Mouse (Mus musculus): ENCODE measurements around the gene Eri2.

DNA sequence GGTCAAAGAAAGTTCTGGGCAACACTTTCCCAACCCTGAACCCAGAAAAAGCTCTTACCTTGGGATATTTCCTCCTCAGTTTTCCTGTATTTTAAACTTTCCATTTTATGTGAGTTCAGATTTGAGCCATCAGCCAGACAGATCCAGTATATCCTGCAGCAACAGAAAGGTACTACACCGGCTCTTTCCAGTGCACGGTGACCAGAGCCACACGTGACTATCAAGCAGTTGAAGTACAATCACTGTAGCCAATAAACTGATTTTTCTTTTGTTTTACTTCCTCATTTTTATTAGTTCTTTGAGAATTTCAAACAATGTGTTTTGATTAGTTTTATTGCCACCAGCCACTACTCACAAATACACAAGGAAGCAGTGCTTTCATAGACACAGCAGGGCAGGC, 29.5 kb downstream of the Eri2 start:
- TF ChIP-seq CHD2 (IDR thresholded peaks at IDR 0.05; ENCODE audit: low read depth, low read length) (no peak), ZC3H11A (IDR thresholded peaks at IDR 0.05; ENCODE audit: borderline replicate concordance, low read depth, low read length) (no peak), ZNF384 (IDR thresholded peaks at IDR 0.05; ENCODE audit: low read depth, low read length) (no peak)

All from ES-E14 (cell line).